Mouse (Mus musculus): Measurements from ENCODE around the gene Krtap12-1.
"Not testable (repeated sequence)": the region's sequence is repeated elsewhere in the genome, so short reads cannot be mapped to it uniquely, and the experiment has no call there.

Gene Krtap12-1

GRCm38 (mm10) chr10:77720299-77720698, at the start of gene Krtap12-1:
Krtap12-1 (plus strand) TSS chr10:77720599.
- not testable (repeated sequence) for DNase-seq

- DNase-seq, result no peak
Measured at GRCm38 (mm10) chr10:77670710-77671109, 49.7 kb upstream of the Krtap12-1 start.

- DNase-seq, result no peak
Measured at GRCm38 (mm10) chr10:77671519-77671918, 48.9 kb upstream of the Krtap12-1 start.

GRCm38 (mm10) chr10:77673765-77674164, 46.6 kb upstream of the Krtap12-1 start:
- no peak for DNase-seq

- DNase-seq, result no peak
Measured at GRCm38 (mm10) chr10:77677562-77677961, 42.8 kb upstream of the Krtap12-1 start.

- DNase-seq, result no peak
Measured at GRCm38 (mm10) chr10:77682994-77683393, 37.4 kb upstream of the Krtap12-1 start.

- no peak for DNase-seq
Measured at GRCm38 (mm10) chr10:77684181-77684580, 36.2 kb upstream of the Krtap12-1 start.

GRCm38 (mm10) chr10:77685895-77686664, 34.3 kb upstream of the Krtap12-1 start, which contains the start of gene Tspear:
Tspear (plus strand) TSS chr10:77686569.
- DNase-seq, result no peak

GRCm38 (mm10) chr10:77687021-77687420, 33.4 kb upstream of the Krtap12-1 start:
- DNase-seq, result no peak

- DNase-seq, result not testable (repeated sequence)
Measured at GRCm38 (mm10) chr10:77690356-77690807, 30.0 kb upstream of the Krtap12-1 start, which contains the start of gene Gm19402. Gm19402 (minus strand) TSS chr10:77690757.

GRCm38 (mm10) chr10:77697133-77697532, 23.3 kb upstream of the Krtap12-1 start, which contains the start of gene Gm9508:
Gm9508 (minus strand) TSS chr10:77697233.
- DNase-seq, result no peak

GRCm38 (mm10) chr10:77706326-77706725, 14.1 kb upstream of the Krtap12-1 start, which contains the start of gene Gm10272:
Gm10272 (plus strand) TSS chr10:77706626.
- DNase-seq, result no peak

GRCm38 (mm10) chr10:77709831-77710230, 10.6 kb upstream of the Krtap12-1 start:
- no peak for DNase-seq

- not testable (repeated sequence) for DNase-seq
Measured at GRCm38 (mm10) chr10:77711157-77711556, 9.2 kb upstream of the Krtap12-1 start, which contains the start of gene Gm10024. Gm10024 (plus strand) TSS chr10:77711457.

- DNase-seq, result no peak
Measured at GRCm38 (mm10) chr10:77713734-77714133, 6.7 kb upstream of the Krtap12-1 start.

- no peak for DNase-seq
Measured at GRCm38 (mm10) chr10:77715507-77715906, 4.9 kb upstream of the Krtap12-1 start, which contains the start of gene Gm10142. Gm10142 (plus strand) TSS chr10:77715807.

GRCm38 (mm10) chr10:77724855-77725254, 4.5 kb downstream of the Krtap12-1 start:
- no peak for DNase-seq

GRCm38 (mm10) chr10:77726186-77726585, 5.8 kb downstream of the Krtap12-1 start, which contains the start of gene Gm10100:
Gm10100 (plus strand) TSS chr10:77726486.
- no peak for DNase-seq

GRCm38 (mm10) chr10:77728280-77728679, 7.9 kb downstream of the Krtap12-1 start:
- no peak for DNase-seq

GRCm38 (mm10) chr10:77729241-77729640, 8.8 kb downstream of the Krtap12-1 start:
- peak in 1 of 2 experiments; percentile 5 for DNase-seq

- DNase-seq, result no peak
Measured at GRCm38 (mm10) chr10:77735928-77736327, 15.5 kb downstream of the Krtap12-1 start.

- no peak for DNase-seq
Measured at GRCm38 (mm10) chr10:77738929-77739328, 18.5 kb downstream of the Krtap12-1 start.

GRCm38 (mm10) chr10:77741924-77742688, 21.7 kb downstream of the Krtap12-1 start, which contains the start of gene Gm18596:
Gm18596 (minus strand) TSS chr10:77742638.
- not testable (repeated sequence) for DNase-seq
